24 mouse cellular contexts compared by ENCODE assay signal in the genomic region with DNA sequence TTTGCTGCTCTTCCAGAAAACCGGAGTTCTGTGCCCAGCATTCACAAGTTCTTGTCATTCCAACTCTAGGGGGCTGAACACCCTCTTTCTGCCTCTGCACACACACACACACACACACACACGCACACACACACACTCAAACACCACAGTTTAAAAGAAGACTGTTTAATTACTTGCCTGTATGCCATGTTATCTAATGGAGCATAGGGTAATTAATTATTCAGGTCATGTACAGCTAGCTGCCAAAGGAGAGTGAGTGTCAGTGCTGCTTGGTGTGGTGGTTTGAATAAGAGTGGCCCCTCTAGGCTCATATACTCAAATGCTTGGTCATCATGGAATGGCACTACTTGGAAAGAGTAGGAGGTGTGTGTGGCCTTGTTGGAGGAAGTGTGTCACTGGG. TPM values are rescaled to one million over a fixed set of nuclear protein-coding genes. Genes with fewer than 3 reads are reported as not detected.
DNase-seq lines count a peak whose midpoint lies in the region; ATAC-seq and TF ChIP-seq lines count a peak whose summit lies in the region.
"Had no signal": no experiment of that assay in that cellular context is flagged by ENCODE, and none has a peak within 500 bp of the region (broad histone marks: within the 10 kb centered on the region; RNA-seq: fewer than 3 reads in every experiment).

No protein-coding gene starts in this region.

- TF ChIP-seq RAD21 in MEL (IDR thresholded peaks at IDR 0.05; ENCODE audit: low read depth, low read length): no peak

- WGBS in hindbrain, embryonic 13.5 days: 79% methylated on average over 2 of the region's 2 CpGs
- WGBS in heart, embryonic 11.5 days (ENCODE audit: insufficient replicate concordance): 65% methylated on average over 2 of the region's 2 CpGs

- no peaks in the 10 kb centered on the region for H3K9me3 ChIP-seq in MEL (replicated peaks; ENCODE audit: insufficient read depth, low read length)
- H3K9me3 ChIP-seq in hindbrain, embryonic 13.5 days: no peaks in the 10 kb centered on the region
- no peaks in the 10 kb centered on the region for H3K9me3 ChIP-seq in heart, embryonic 11.5 days (replicated peaks; ENCODE audit: control insufficient read depth, low read length)
- H3K9me3 ChIP-seq: G1E had no signal

- H3K79me2 ChIP-seq in MEL (ENCODE audit: control insufficient read depth, insufficient read depth, low read length, poor library complexity): no peaks in the 10 kb centered on the region

- peak; percentile 76 for DNase-seq in retina, postnatal 1 day
- DNase-seq in retina, embryonic 14.5 days (ENCODE audit: low spot score): no peak
- no peak for DNase-seq in MEL (ENCODE audit: low read depth, low spot score)
- peak; percentile 81 for DNase-seq in Muller cell, postnatal 12 days (ENCODE audit: inconsistent ontology term)
- peak; percentile 31 for DNase-seq in brain, embryonic 14.5 days (ENCODE audit: low read depth)
- no peak for DNase-seq in embryo, embryonic 10 days (ENCODE audit: low spot score)
- DNase-seq: adrenal gland, adult 2 months; adrenal gland, adult 8-10 months; adrenal gland, postnatal 10 days; adrenal gland, postnatal 14 days; adrenal gland, postnatal 25 days; adrenal gland, postnatal 36 days; B cell, adult 2 months; cerebellum, adult 11 months; cerebellum, adult 11-12 months; cerebellum, adult 18-20 months; cerebellum, adult 2 months; cerebellum, adult 8-10 months had no signal

- no peaks in the 10 kb centered on the region for H3K27me3 ChIP-seq in MEL (ENCODE audit: control insufficient read depth in 1 of 2, insufficient read depth in 2 of 2, low read length in 2 of 2)
- no peaks in the 10 kb centered on the region for H3K27me3 ChIP-seq in hindbrain, embryonic 13.5 days
- H3K27me3 ChIP-seq in heart, embryonic 11.5 days (ENCODE audit: control insufficient read depth, insufficient read depth, low read length): no peaks in the 10 kb centered on the region
- H3K27me3 ChIP-seq: CH12.LX, Patski had no signal

- no peak overlapping the region for H3K4me3 ChIP-seq in MEL (ENCODE audit: control insufficient read depth in 1 of 2, insufficient read depth in 1 of 2, low read depth in 2 of 2, low read length in 2 of 2)
- H3K4me3 ChIP-seq in hindbrain, embryonic 13.5 days: no peak overlapping the region
- H3K4me3 ChIP-seq in heart, embryonic 11.5 days (ENCODE audit: low read depth, low read length): no peak overlapping the region

- TF ChIP-seq CTCF in MEL (IDR thresholded peaks at IDR 0.05 in 2 of 3, conservative IDR thresholded peaks at IDR 0.05 in 1 of 3; ENCODE audit: control insufficient read depth in 1 of 3, insufficient read depth in 1 of 3, low read depth in 2 of 3, low read length in 3 of 3, poor library complexity in 1 of 3, severe bottlenecking in 1 of 3): no peak
- no peak for TF ChIP-seq CTCF in brain, embryonic 14.5 days (IDR thresholded peaks at IDR 0.05; ENCODE audit: borderline replicate concordance, extremely low read depth, insufficient read depth, insufficient read length)

- no peak overlapping the region for H3K9ac ChIP-seq in MEL (ENCODE audit: control insufficient read depth, low read depth, low read length, poor library complexity, severe bottlenecking)
- H3K9ac ChIP-seq in hindbrain, embryonic 13.5 days: no peak overlapping the region
- no peak overlapping the region for H3K9ac ChIP-seq in heart, embryonic 11.5 days (ENCODE audit: low read depth, low read length)

- peaks cover 0 to 12% of the 10 kb centered on the region in 2 experiments; a peak in 2 of 4 replicates for H3K36me3 ChIP-seq in MEL (ENCODE audit: control insufficient read depth in 1 of 2, insufficient read depth in 2 of 2, low read length in 2 of 2)
- H3K36me3 ChIP-seq in hindbrain, embryonic 13.5 days: no peaks in the 10 kb centered on the region
- H3K36me3 ChIP-seq in heart, embryonic 11.5 days (ENCODE audit: control insufficient read depth, insufficient read depth, low read length): no peaks in the 10 kb centered on the region

- no peaks in the 10 kb centered on the region for H3K4me1 ChIP-seq in MEL (ENCODE audit: control insufficient read depth in 1 of 2, insufficient read depth in 2 of 2, low read length in 2 of 2)
- 0 out of 2 replicates have a peak, but pooled peaks cover 2% of the 10 kb centered on the region for H3K4me1 ChIP-seq in hindbrain, embryonic 13.5 days (replicated peaks)
- H3K4me1 ChIP-seq in heart, embryonic 11.5 days (ENCODE audit: control insufficient read depth, insufficient read depth, low read length): no peaks in the 10 kb centered on the region

- TF ChIP-seq EP300 in MEL (IDR thresholded peaks at IDR 0.05; ENCODE audit: low read depth in 1 of 2, low read length in 2 of 2): no peak

- no peak overlapping the region for H3K27ac ChIP-seq in MEL (ENCODE audit: control insufficient read depth, low read depth, low read length)
- no peak overlapping the region for H3K27ac ChIP-seq in hindbrain, embryonic 13.5 days
- no peak overlapping the region for H3K27ac ChIP-seq in heart, embryonic 11.5 days (ENCODE audit: low read depth, low read length)

- H3K4me2 ChIP-seq in hindbrain, embryonic 13.5 days: no peak overlapping the region
- no peak overlapping the region for H3K4me2 ChIP-seq in heart, embryonic 11.5 days

- no peak for TF ChIP-seq POLR2A in MEL (IDR thresholded peaks at IDR 0.05; ENCODE audit: control insufficient read depth in 1 of 2, insufficient read depth in 1 of 2, low read depth in 1 of 2, low read length in 2 of 2, poor library complexity in 1 of 2)
- no peak for TF ChIP-seq POLR2A in brain, embryonic 14.5 days (IDR thresholded peaks at IDR 0.05; ENCODE audit: borderline replicate concordance, extremely low read depth, insufficient read depth, insufficient read length, poor library complexity, severe bottlenecking)

- no peak for ATAC-seq in hindbrain, embryonic 13.5 days (ENCODE audit: low FRiP score)
- ATAC-seq in heart, embryonic 11.5 days (replicated peaks; ENCODE audit: insufficient number of reproducible peaks, low FRiP score, low TSS enrichment): no peak
- ATAC-seq: Patski had no signal

TF ChIP-seq in MEL, 35 proteins besides CTCF, POLR2A, EP300 and RAD21:
- no peak for TF ChIP-seq NELFE (IDR thresholded peaks at IDR 0.05; ENCODE audit: low read depth, low read length)
- 0 out of 2 replicates have a peak, but pooled peaks have one; percentile 39 for TF ChIP-seq POLR2AphosphoS2 (IDR thresholded peaks at IDR 0.05; ENCODE audit: low read length)
- 0 out of 2 replicates have a peak, but pooled peaks have one; percentile 35 for TF ChIP-seq ZMIZ1 (IDR thresholded peaks at IDR 0.05; ENCODE audit: low read depth, low read length)
TF ChIP-seq in MEL: peak in this region for 2.

RNA-seq across cellular contexts. Expression of gene Slc45a3, which starts 21.0 kb away (rescaled TPM):
- 34.1 and 40.7 TPM in 2 replicates for total RNA-seq in MEL (2012; rRNA removed)
- 10 to 100 TPM in 1 of 2 experiments, not detected in 1; 15.6 TPM for polyA plus RNA-seq in MEL (2012; ENCODE audit: insufficient read depth in 1 of 2, insufficient read length in 2 of 2, low read depth in 1 of 2, low replicate concordance in 2 of 2, missing spikeins in 1 of 2)
- polyA plus RNA-seq in brain, embryonic 14.5 days (2012; rRNA removed): 4.1 and 5.7 TPM in 2 replicates
- 1.8 and 4.3 TPM in 2 replicates for polyA plus RNA-seq in hindbrain, embryonic 13.5 days (2015; fragmentation: Nextera tagmentation; extraction: Ambion mirVana)
- 0.93 and 1.3 TPM in 2 replicates for polyA plus RNA-seq in heart, embryonic 11.5 days (2014; fragmentation: Nextera tagmentation; extraction: Ambion mirVana)
- polyA plus RNA-seq: activated CD4-positive, CD25-positive, alpha-beta regulatory T cell, adult 4 months had no signal

RNA-seq across cellular contexts. Expression of gene Elk4, which starts 23.6 kb away (rescaled TPM):
- 18.8 and 19.4 TPM in 2 replicates for total RNA-seq in MEL (2012; rRNA removed)
- polyA plus RNA-seq in MEL (2012; ENCODE audit: insufficient read depth in 1 of 2, insufficient read length in 2 of 2, low read depth in 1 of 2, low replicate concordance in 2 of 2, missing spikeins in 1 of 2): 100 to 1,000 TPM in 1 of 2 experiments, 10 to 100 TPM in 1; 20.3 to 191 TPM
- polyA plus RNA-seq in brain, embryonic 14.5 days (2012; rRNA removed): 12.7 and 16.6 TPM in 2 replicates
- polyA plus RNA-seq in hindbrain, embryonic 13.5 days (2015; fragmentation: Nextera tagmentation; extraction: Ambion mirVana): 10.6 and 11.0 TPM in 2 replicates
- 18.0 and 21.0 TPM in 2 replicates for polyA plus RNA-seq in heart, embryonic 11.5 days (2014; fragmentation: Nextera tagmentation; extraction: Ambion mirVana)

Comparison
In these comparisons a context has a peak if more than half of its experiments do, and no peak if none do; other contexts are left out.
1. DNase-seq: peak in retina, postnatal 1 day (single experiment), Muller cell, postnatal 12 days (single experiment) and brain, embryonic 14.5 days (single experiment); none in retina, embryonic 14.5 days (single experiment), MEL (single experiment) and embryo, embryonic 10 days (single experiment).